Mouse (Mus musculus) brain, embryonic 14.5 days (tissue): ENCODE measurements around the gene BC030867.

Experiments
- CTCF ChIP-seq: fragments of 200-500 bp; IDR thresholded peaks from 2 replicates; pipeline ENCODE4 v1.5.1; 2012; ENCODE audit warnings: inconsistent platforms, mild to moderate bottlenecking, moderate library complexity, borderline replicate concordance; ENCODE audit not compliant: insufficient read depth, insufficient read length; ENCODE audit errors: extremely low read depth
- POLR2A ChIP-seq: fragments of 200-500 bp; IDR thresholded peaks from 2 replicates; pipeline ENCODE4 v1.6.1; 2012; ENCODE audit warnings: mild to moderate bottlenecking, inconsistent platforms, borderline replicate concordance; ENCODE audit not compliant: poor library complexity, insufficient read depth, insufficient read length, severe bottlenecking; ENCODE audit errors: extremely low read depth

DNA sequence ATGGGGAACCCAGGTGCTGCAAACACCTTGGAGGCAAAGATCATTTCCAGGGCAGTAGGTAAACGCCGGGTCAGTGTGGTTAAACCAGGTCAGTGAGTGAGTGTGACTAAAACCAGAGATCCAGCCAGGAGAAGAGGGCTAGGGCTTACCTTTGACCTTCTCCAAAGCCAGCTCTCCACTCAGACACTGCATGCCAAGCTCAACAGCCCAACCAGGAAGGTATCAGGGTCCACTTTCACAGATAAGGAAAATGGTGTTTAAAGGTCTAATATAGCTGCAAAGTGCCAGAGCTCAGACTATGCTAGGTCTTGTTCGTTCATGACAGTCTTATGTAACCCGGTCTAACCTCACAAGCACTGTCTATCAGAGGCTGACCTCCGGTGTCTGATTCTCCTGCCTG is 7.4 kb upstream of the BC030867 start:
- no peak for TF ChIP-seq CTCF
- no peak for TF ChIP-seq POLR2A
